Mouse (Mus musculus): Measurements from ENCODE around the gene Dlk2. TPM values are rescaled to one million over a fixed set of nuclear protein-coding genes. Genes with fewer than 3 reads are reported as not detected.

Gene Dlk2
- polyA plus RNA-seq, 1 experiment from 2014 or later, result 2.8 TPM

DNA sequence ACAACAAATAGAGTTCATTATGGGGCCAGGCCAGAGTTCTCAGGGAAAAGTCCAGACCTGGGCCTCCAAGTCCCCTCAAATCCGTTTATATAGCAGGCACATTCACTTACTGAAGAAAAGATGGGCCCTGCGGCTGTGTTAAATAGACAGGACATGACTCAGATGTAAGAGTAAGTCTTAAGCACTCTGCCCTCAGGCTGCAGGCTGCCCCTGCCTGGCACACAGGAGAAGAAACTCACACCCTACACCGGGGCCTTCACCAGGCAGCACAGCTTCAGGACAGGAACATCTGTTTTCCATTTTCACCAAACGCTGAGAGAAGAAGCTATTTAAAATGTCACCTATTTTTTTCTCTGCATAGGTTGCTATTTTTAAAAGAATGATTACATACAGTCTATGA is 19.6 kb upstream of the Dlk2 start:
- Histone ChIP-seq H3K27ac (ENCODE audit: low read length) (no peak overlapping the region), H3K9ac (replicated peaks; ENCODE audit: low read depth, low read length) (no peak overlapping the region), H3K27me3 (ENCODE audit: control insufficient read depth, insufficient read depth, low read length) (no peaks in the 10 kb centered on the region), H3K36me3 (ENCODE audit: control insufficient read depth, insufficient read depth, low read length) (peaks cover 45% of the 10 kb centered on the region), H3K4me1 (ENCODE audit: control insufficient read depth, insufficient read depth, low read length) (peaks cover 10% of the 10 kb centered on the region), H3K4me3 (ENCODE audit: low read depth, low read length) (no peak overlapping the region), H3K4me2 (replicated peaks; ENCODE audit: low read depth, low read length) (no peak overlapping the region), H3K9me3 (ENCODE audit: control insufficient read depth, low read depth, low read length) (no peaks in the 10 kb centered on the region)
- WGBS, result 52% methylated on average over 4 of the region's 4 CpGs
- ATAC-seq (ENCODE audit: insufficient number of reproducible peaks, insufficient read depth, low FRiP score, low read depth), result no peak

DNA sequence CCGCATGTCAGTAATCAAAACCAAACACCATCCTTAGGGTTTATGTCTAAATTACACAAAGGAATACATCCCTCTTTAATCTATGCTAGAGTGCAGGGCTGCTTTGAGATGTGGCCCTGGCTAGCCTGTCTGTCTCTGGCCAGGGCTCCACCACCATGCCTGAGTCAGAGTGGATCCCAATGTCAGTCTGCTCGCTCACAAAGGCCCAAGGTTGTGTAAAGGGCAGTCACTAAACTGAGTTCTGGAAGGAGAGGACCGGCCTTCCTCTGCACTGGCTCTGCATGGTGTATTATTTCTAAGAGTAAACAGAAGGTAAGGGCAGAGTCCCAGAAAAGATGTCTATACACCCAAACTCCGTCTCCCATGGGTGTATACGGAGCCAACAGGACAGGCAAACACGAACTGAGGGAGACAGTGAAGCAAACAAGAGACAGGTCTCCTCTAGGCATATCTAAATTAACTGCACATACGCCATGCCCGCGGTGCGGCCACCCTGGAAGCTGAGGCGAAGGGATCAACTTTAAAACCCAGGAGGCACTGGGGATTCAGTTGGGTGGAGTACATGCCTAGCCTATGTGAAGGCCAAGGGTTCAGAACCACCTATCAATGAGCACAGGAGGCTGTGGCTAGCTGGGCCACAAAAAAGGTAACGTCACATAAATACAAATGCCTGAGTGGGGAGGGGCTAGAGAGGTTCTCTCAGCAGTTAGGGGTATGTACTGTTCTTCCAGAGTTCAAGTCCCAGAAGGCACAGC is 19.0 kb upstream of the Dlk2 start:
- Histone ChIP-seq H3K9me3 (ENCODE audit: control insufficient read depth, low read depth, low read length) (no peaks in the 10 kb centered on the region), H3K9ac (replicated peaks; ENCODE audit: low read depth, low read length) (no peak overlapping the region), H3K27ac (ENCODE audit: low read length) (peak overlapping the region; percentile 39; the same call in 1 of the 2 replicates), H3K27me3 (ENCODE audit: control insufficient read depth, insufficient read depth, low read length) (no peaks in the 10 kb centered on the region), H3K4me2 (replicated peaks; ENCODE audit: low read depth, low read length) (no peak overlapping the region), H3K36me3 (ENCODE audit: control insufficient read depth, insufficient read depth, low read length) (peaks cover 43% of the 10 kb centered on the region), H3K4me1 (ENCODE audit: control insufficient read depth, insufficient read depth, low read length) (peaks cover 11% of the 10 kb centered on the region), H3K4me3 (ENCODE audit: low read depth, low read length) (no peak overlapping the region)
- no peak for ATAC-seq (ENCODE audit: insufficient number of reproducible peaks, insufficient read depth, low FRiP score, low read depth)
- 84% methylated on average over 12 of the region's 12 CpGs for WGBS

DNA sequence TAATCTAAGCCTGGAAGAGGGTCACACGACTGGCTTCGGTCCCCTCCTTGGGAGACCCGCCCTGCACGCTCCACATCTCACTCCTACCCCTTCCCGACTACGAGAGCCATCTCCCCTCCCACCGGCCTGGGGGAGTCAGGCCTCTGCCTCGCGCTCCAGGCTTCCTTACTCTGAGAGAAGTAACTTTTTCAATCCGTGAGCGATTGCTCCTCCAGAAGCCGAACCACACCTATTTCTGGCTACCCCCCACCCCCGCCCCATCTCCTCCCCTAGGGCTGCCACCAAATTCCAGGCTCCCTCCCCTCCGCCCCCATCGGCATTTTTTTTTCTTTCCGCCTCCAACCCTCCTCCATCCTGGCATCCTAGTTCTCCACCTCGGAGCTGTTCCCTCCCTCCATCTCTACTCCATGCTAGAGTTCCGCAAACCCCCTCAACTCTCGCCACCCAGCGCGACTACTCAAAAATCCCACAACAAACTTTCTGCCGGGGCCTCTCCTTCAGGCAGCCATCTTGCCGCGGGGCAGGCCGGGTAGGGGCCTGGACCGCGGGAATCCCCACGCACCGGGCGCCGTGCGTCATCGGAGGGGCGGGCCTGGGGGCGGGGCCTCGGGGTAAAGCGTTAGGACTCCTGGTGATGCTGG is 14.6 kb upstream of the Dlk2 start, which contains the start of gene Tjap1:
TSS of gene Tjap1 (minus strand) at position 544 of the 641 bp plus-strand sequence.
- H3K9ac ChIP-seq (replicated peaks; ENCODE audit: low read depth, low read length), result peak within 1 kb of the TSS; percentile 81
- 1% methylated on average over 37 of the region's 37 CpGs for WGBS

DNA sequence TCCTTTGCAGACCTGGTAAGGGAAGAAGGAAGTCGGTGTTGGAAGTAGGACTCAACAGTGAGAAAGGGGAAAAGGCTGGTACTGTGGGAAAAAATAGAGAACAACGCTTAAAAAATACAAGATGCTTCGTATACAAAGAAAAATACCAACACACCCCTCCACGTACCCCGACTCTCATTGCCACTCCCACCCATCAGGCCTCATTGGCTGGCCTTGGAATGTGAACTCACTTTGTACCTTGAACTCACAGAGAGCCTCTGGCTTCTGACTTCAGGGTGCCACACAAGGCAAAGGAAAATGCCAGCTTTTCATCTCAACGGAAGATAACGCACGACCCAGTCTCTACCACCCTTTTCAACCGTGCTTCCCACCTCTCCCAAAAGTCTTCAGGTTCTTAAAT is 14.1 kb upstream of the Dlk2 start:
- peaks cover 24% of the 10 kb centered on the region for H3K36me3 ChIP-seq (ENCODE audit: control insufficient read depth, insufficient read depth, low read length)
- H3K9ac ChIP-seq (replicated peaks; ENCODE audit: low read depth, low read length), result no peak overlapping the region
- no peaks in the 10 kb centered on the region for H3K9me3 ChIP-seq (ENCODE audit: control insufficient read depth, low read depth, low read length)
- H3K27me3 ChIP-seq (ENCODE audit: control insufficient read depth, insufficient read depth, low read length), result no peaks in the 10 kb centered on the region
- 21% methylated on average over 9 of the region's 9 CpGs for WGBS
- peak overlapping the region; percentile 83 for H3K4me2 ChIP-seq (replicated peaks; ENCODE audit: low read depth, low read length)
- H3K4me1 ChIP-seq (ENCODE audit: control insufficient read depth, insufficient read depth, low read length), result peaks cover 19% of the 10 kb centered on the region
- ATAC-seq (ENCODE audit: insufficient number of reproducible peaks, insufficient read depth, low FRiP score, low read depth), result no peak; the same call in 1 of the 2 replicates
- no peak overlapping the region for H3K27ac ChIP-seq (ENCODE audit: low read length)
- peak overlapping the region; percentile 72 for H3K4me3 ChIP-seq (ENCODE audit: low read depth, low read length)

More for the DNA sequence above, 14.6 kb upstream of the Dlk2 start, which contains the start of gene Tjap1:
- peak within 1 kb of the TSS; percentile 72 for H3K4me3 ChIP-seq (ENCODE audit: low read depth, low read length)
- peaks cover 16% of the 10 kb centered on the region for H3K4me1 ChIP-seq (ENCODE audit: control insufficient read depth, insufficient read depth, low read length)
- H3K36me3 ChIP-seq (ENCODE audit: control insufficient read depth, insufficient read depth, low read length), result peaks cover 27% of the 10 kb centered on the region
- peak within 1 kb of the TSS; percentile 92 for H3K27ac ChIP-seq (ENCODE audit: low read length)
- no peaks in the 10 kb centered on the region for H3K9me3 ChIP-seq (ENCODE audit: control insufficient read depth, low read depth, low read length)
- ATAC-seq (ENCODE audit: insufficient number of reproducible peaks, insufficient read depth, low FRiP score, low read depth), result peak; percentile 98
- no peaks in the 10 kb centered on the region for H3K27me3 ChIP-seq (ENCODE audit: control insufficient read depth, insufficient read depth, low read length)
- peak within 1 kb of the TSS; percentile 83 for H3K4me2 ChIP-seq (replicated peaks; ENCODE audit: low read depth, low read length)

DNA sequence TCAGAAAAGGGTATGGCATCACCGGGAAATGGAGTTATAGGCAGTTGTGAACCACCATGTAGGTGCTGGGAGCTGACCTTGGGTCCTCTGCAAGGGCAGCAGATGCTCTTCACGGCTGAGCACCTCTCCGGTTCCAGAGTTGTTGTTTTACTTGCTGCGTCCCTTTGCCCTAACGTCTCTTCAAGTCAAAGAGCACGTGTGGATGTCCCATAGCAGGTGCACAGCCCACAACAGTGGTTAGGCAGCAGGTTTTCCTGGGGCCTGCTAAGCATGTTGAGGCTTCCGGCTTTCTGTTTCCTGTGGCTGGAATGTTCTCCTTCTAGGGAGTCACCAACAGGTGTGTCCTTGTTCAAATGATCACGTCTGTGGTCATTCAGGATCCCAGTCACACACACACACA is 13.3 kb upstream of the Dlk2 start:
- H3K9me3 ChIP-seq (ENCODE audit: control insufficient read depth, low read depth, low read length), result no peaks in the 10 kb centered on the region
- WGBS, result 82% methylated on average over 8 of the region's 8 CpGs
- H3K4me2 ChIP-seq (replicated peaks; ENCODE audit: low read depth, low read length), result no peak overlapping the region

DNA sequence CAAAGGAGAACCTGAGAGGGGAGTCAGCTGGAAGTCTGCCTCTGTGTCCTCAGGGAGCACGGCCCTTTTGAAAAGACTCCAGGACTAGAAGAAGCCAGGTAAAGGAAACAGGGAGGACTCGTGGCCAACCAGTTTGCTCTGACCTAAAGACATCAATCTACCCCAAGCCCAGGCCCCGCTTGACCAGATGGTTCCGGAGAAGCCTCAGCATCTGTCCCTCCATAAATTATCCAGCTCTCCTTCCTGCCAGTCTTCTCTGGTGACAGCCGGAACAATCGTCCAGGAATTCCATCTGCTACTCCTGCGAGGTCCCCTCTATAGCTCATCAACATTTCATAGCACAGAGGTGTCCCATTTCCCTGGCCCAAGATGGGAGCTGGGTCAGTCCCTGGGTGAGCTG is 12.6 kb upstream of the Dlk2 start:
- Histone ChIP-seq H3K9ac (replicated peaks; ENCODE audit: low read depth, low read length) (no peak overlapping the region), H3K36me3 (ENCODE audit: control insufficient read depth, insufficient read depth, low read length) (peaks cover 11% of the 10 kb centered on the region), H3K9me3 (ENCODE audit: control insufficient read depth, low read depth, low read length) (no peaks in the 10 kb centered on the region), H3K4me1 (ENCODE audit: control insufficient read depth, insufficient read depth, low read length) (peaks cover 23% of the 10 kb centered on the region), H3K4me3 (ENCODE audit: low read depth, low read length) (no peak overlapping the region), H3K27me3 (ENCODE audit: control insufficient read depth, insufficient read depth, low read length) (no peaks in the 10 kb centered on the region), H3K27ac (ENCODE audit: low read length) (no peak overlapping the region), H3K4me2 (replicated peaks; ENCODE audit: low read depth, low read length) (no peak overlapping the region)
- ATAC-seq (ENCODE audit: insufficient number of reproducible peaks, insufficient read depth, low FRiP score, low read depth), result no peak
- 34% methylated on average over 7 of the region's 7 CpGs for WGBS

More for the DNA sequence above, 13.3 kb upstream of the Dlk2 start:
- Histone ChIP-seq H3K27ac (ENCODE audit: low read length) (no peak overlapping the region), H3K36me3 (ENCODE audit: control insufficient read depth, insufficient read depth, low read length) (peaks cover 17% of the 10 kb centered on the region), H3K9ac (replicated peaks; ENCODE audit: low read depth, low read length) (no peak overlapping the region), H3K4me3 (ENCODE audit: low read depth, low read length) (no peak overlapping the region), H3K27me3 (ENCODE audit: control insufficient read depth, insufficient read depth, low read length) (no peaks in the 10 kb centered on the region), H3K4me1 (ENCODE audit: control insufficient read depth, insufficient read depth, low read length) (peaks cover 23% of the 10 kb centered on the region)
- ATAC-seq (ENCODE audit: insufficient number of reproducible peaks, insufficient read depth, low FRiP score, low read depth), result no peak

DNA sequence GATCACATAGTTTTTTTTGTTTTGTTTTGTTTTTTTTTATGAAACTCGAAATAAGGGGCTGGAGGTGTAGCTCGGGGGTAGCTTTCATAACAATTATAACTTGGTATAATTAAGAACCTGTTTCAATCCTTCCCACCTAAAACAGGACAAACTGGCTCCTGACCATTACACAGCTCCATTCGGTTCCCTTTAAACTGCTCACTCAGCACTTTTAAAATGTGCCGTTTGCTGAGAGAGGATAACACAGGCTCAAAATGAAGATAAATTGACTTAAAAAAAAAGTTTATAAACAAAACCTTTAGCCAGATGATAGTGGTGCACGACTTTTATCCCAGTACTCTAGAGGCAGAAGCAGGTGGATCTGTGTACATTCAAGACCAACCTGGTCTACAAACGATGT is 11.8 kb upstream of the Dlk2 start:
- no peak overlapping the region for H3K4me3 ChIP-seq (ENCODE audit: low read depth, low read length)
- no peak for ATAC-seq (ENCODE audit: insufficient number of reproducible peaks, insufficient read depth, low FRiP score, low read depth)
- peaks cover 23% of the 10 kb centered on the region for H3K4me1 ChIP-seq (ENCODE audit: control insufficient read depth, insufficient read depth, low read length)
- H3K9ac ChIP-seq (replicated peaks; ENCODE audit: low read depth, low read length), result no peak overlapping the region
- no peaks in the 10 kb centered on the region for H3K27me3 ChIP-seq (ENCODE audit: control insufficient read depth, insufficient read depth, low read length)
- 36% methylated on average over 6 of the region's 6 CpGs for WGBS
- peaks cover 4% of the 10 kb centered on the region for H3K36me3 ChIP-seq (ENCODE audit: control insufficient read depth, insufficient read depth, low read length)
- H3K9me3 ChIP-seq (ENCODE audit: control insufficient read depth, low read depth, low read length), result no peaks in the 10 kb centered on the region
- H3K4me2 ChIP-seq (replicated peaks; ENCODE audit: low read depth, low read length), result no peak overlapping the region
- H3K27ac ChIP-seq (ENCODE audit: low read length), result no peak overlapping the region

DNA sequence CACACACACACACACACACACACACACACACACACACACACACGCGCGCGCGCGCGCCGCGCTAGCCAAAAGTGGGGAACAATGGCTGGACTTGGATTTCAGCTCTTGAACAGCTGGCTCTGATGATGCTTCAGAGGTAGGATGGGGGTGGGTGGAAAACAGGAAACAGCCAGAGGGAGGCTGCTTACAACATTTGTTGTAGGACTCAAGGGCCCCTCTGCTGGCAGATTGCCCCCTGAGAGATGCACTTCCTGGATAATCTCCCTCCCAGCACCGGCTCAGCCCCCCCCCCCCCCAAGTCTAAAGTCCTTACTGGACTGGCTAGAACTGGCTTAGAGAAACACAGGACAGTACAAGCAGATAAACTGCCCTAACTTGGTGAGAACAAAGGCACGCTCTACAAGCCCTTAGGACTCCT is 9.5 kb upstream of the Dlk2 start:
- H3K4me1 ChIP-seq (ENCODE audit: control insufficient read depth, insufficient read depth, low read length), result peaks cover 12% of the 10 kb centered on the region; the same call in 1 of the 2 replicates
- H3K27me3 ChIP-seq (ENCODE audit: control insufficient read depth, insufficient read depth, low read length), result no peaks in the 10 kb centered on the region
- peak overlapping the region; percentile 58 for H3K27ac ChIP-seq (ENCODE audit: low read length)
- no peak overlapping the region for H3K4me3 ChIP-seq (ENCODE audit: low read depth, low read length)
- no peaks in the 10 kb centered on the region for H3K9me3 ChIP-seq (ENCODE audit: control insufficient read depth, low read depth, low read length)
- WGBS, result 46% methylated on average over 11 of the region's 11 CpGs
- H3K4me2 ChIP-seq (replicated peaks; ENCODE audit: low read depth, low read length), result no peak overlapping the region
- no peaks in the 10 kb centered on the region for H3K36me3 ChIP-seq (ENCODE audit: control insufficient read depth, insufficient read depth, low read length)
- no peak; the same call in 1 of the 2 replicates for ATAC-seq (ENCODE audit: insufficient number of reproducible peaks, insufficient read depth, low FRiP score, low read depth)
- H3K9ac ChIP-seq (replicated peaks; ENCODE audit: low read depth, low read length), result no peak overlapping the region
